ENCODE assay signal across 8 mouse cellular contexts in the genomic region with DNA sequence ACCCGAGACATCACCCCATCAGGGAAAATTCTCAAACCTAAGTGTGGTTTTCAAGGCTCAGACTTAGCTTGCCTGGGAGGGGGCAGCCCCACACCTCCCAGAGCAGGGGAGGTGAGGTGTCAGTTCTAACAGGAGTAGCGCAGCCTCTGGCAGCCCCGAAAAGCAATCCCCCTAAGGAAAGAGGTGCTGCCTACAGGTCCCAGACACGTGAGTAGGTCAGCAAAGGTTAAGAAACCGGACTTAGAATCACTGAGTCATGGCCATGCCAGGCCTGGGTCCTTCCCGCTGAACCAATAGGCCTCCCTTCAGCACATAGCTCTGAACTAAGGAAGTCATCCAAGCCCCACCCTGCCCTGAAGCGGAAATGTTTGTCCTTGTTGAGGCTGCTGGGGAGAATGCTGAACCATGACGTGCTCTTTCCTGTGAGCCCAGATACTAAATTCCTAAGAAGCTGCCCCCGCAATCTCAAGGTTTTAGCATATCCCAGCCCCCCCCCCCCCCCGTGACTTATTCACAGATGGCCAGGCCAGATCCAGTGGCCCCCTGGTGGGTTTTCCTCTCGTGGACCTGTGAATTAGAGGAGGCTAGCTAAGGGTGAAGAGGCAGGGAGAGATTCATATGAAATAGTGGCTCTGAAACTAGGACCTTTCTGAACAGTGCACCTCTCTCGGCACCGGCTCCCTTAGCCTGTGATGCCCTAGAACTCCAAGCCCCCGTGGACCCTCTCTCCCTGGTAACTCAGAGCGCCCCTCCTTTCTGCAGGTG. TPM values are rescaled to one million over a fixed set of nuclear protein-coding genes. Genes with fewer than 3 reads are reported as not detected.
A peak's percentile ranks its signal among the peaks of the same experiment; 100 is the strongest.
DNase-seq lines count a peak whose midpoint lies in the region; ATAC-seq and TF ChIP-seq lines count a peak whose summit lies in the region.

No protein-coding gene starts in this region.

- H3K4me3 ChIP-seq in bone marrow, adult 2 months (replicated peaks; ENCODE audit: control insufficient read depth, low read depth, low read length) = no peak overlapping the region
- H3K4me3 ChIP-seq in intestine, embryonic 14.5 days (ENCODE audit: low read depth, low read length) = no peak overlapping the region
- H3K4me3 ChIP-seq in liver, embryonic 15.5 days (replicated peaks) = no peak overlapping the region

- TF ChIP-seq CTCF in bone marrow, adult 2 months (IDR thresholded peaks at IDR 0.05; ENCODE audit: control insufficient read depth, insufficient read depth, low read length) = no peak

- ATAC-seq in intestine, embryonic 14.5 days (replicated peaks; ENCODE audit: low FRiP score, low TSS enrichment, low read depth) = peak; percentile 61
- peak; percentile 25; the same call in 1 of the 2 replicates for ATAC-seq in liver, embryonic 15.5 days (ENCODE audit: insufficient read depth)

- 0 out of 2 replicates have a peak, but pooled peaks cover 4% of the 10 kb centered on the region for H3K36me3 ChIP-seq in intestine, embryonic 14.5 days (ENCODE audit: control insufficient read depth, insufficient read depth, low read length)
- H3K36me3 ChIP-seq in liver, embryonic 15.5 days (replicated peaks) = peaks cover 15% of the 10 kb centered on the region; the same call in 1 of the 2 replicates

- H3K4me2 ChIP-seq in intestine, embryonic 14.5 days (ENCODE audit: low read length) = no peak overlapping the region; the same call in 1 of the 2 replicates
- peak overlapping the region; percentile 1; the same call in 1 of the 2 replicates for H3K4me2 ChIP-seq in liver, embryonic 15.5 days

- WGBS in bone marrow, adult 2 months = 26% methylated on average over 15 of the region's 15 CpGs
- WGBS in intestine, embryonic 14.5 days = 45% methylated on average over 15 of the region's 15 CpGs
- 35% methylated on average over 15 of the region's 15 CpGs for whole genome bisulfite sequencing in liver, embryonic 15.5 days (ENCODE audit: insufficient replicate concordance)

- H3K4me1 ChIP-seq in bone marrow, adult 2 months (ENCODE audit: control insufficient read depth, insufficient read depth, low read length) = peaks cover 16% of the 10 kb centered on the region
- peaks cover 29% of the 10 kb centered on the region for H3K4me1 ChIP-seq in intestine, embryonic 14.5 days (replicated peaks; ENCODE audit: control insufficient read depth, insufficient read depth, low read length)
- peaks cover 46% of the 10 kb centered on the region for H3K4me1 ChIP-seq in liver, embryonic 15.5 days (replicated peaks)

- TF ChIP-seq POLR2A in bone marrow, adult 2 months (IDR thresholded peaks at IDR 0.05; ENCODE audit: borderline replicate concordance, control insufficient read depth, low read depth, low read length) = no peak

- no peaks in the 10 kb centered on the region for H3K9me3 ChIP-seq in intestine, embryonic 14.5 days (ENCODE audit: control insufficient read depth, low read length)
- H3K9me3 ChIP-seq in liver, embryonic 15.5 days (replicated peaks) = no peaks in the 10 kb centered on the region

- H3K27me3 ChIP-seq in intestine, embryonic 14.5 days (replicated peaks; ENCODE audit: control insufficient read depth, insufficient read depth, low read length) = no peaks in the 10 kb centered on the region
- H3K27me3 ChIP-seq in liver, embryonic 15.5 days = peaks cover 3% of the 10 kb centered on the region

- peak; percentile 39 for DNase-seq in right cerebral cortex, adult 18-20 months
- no peak for DNase-seq in right cerebral cortex, postnatal 36 days (ENCODE audit: low spot score in 2 of 2)
- DNase-seq in gastrocnemius, postnatal 36 days = peak; percentile 68 to 80
- peak; percentile 65 for DNase-seq in intestine, embryonic 14.5 days (ENCODE audit: low spot score)
- DNase-seq in neural tube, embryonic 10.5 days (ENCODE audit: extremely low spot score, low spot score) = peak; percentile 44
- DNase-seq in urinary bladder, postnatal 4 days (ENCODE audit: low spot score in 2 of 2) = peak; percentile 76

- intact Hi-C loops in gastrocnemius, postnatal 36 days (cut with DNase I) = no loop called here

- no peak overlapping the region for H3K9ac ChIP-seq in intestine, embryonic 14.5 days (ENCODE audit: low read length)
- no peak overlapping the region for H3K9ac ChIP-seq in liver, embryonic 15.5 days

- H3K27ac ChIP-seq in bone marrow, adult 2 months (ENCODE audit: control insufficient read depth, insufficient read depth, low read depth, low read length, poor library complexity) = peak overlapping the region; percentile 91
- peak overlapping the region; percentile 78 for H3K27ac ChIP-seq in intestine, embryonic 14.5 days (ENCODE audit: low read depth)
- peak overlapping the region; percentile 78 for H3K27ac ChIP-seq in liver, embryonic 15.5 days (replicated peaks)

RNA-seq across cellular contexts. Expression of gene Tctex1d4, which starts 0.5 kb away (rescaled TPM):
- polyA plus RNA-seq in bone marrow, adult 2 months (2011; ENCODE audit: insufficient read depth, insufficient read length, low replicate concordance, missing spikeins) = not detected in 2 replicates
- not detected for total RNA-seq in gastrocnemius, postnatal 36 days (2021)
- not detected in 2 replicates for polyA plus RNA-seq in intestine, embryonic 14.5 days (2014; fragmentation: Nextera tagmentation; extraction: Ambion mirVana)
- 0.12 TPM in 1 of 2 replicates, not detected in the other for polyA plus RNA-seq in liver, embryonic 15.5 days (2015; fragmentation: Nextera tagmentation; extraction: Ambion mirVana)

RNA-seq across cellular contexts. Expression of gene Btbd19, which starts 0.6 kb away (rescaled TPM):
- polyA plus RNA-seq in bone marrow, adult 2 months (2011; ENCODE audit: insufficient read depth, insufficient read length, low replicate concordance, missing spikeins) = 2.9 and 7.0 TPM in 2 replicates
- total RNA-seq in gastrocnemius, postnatal 36 days (2021) = 1 to 10 TPM; 2.0 to 2.4 TPM
- polyA plus RNA-seq in intestine, embryonic 14.5 days (2014; fragmentation: Nextera tagmentation; extraction: Ambion mirVana) = 6.6 and 7.2 TPM in 2 replicates
- 2.9 and 3.2 TPM in 2 replicates for polyA plus RNA-seq in liver, embryonic 15.5 days (2015; fragmentation: Nextera tagmentation; extraction: Ambion mirVana)

RNA-seq across cellular contexts. Expression of gene Plk3, which starts 7.7 kb away (rescaled TPM):
- 3.1 and 7.8 TPM in 2 replicates for polyA plus RNA-seq in bone marrow, adult 2 months (2011; ENCODE audit: insufficient read depth, insufficient read length, low replicate concordance, missing spikeins)
- total RNA-seq in gastrocnemius, postnatal 36 days (2021) = 1 to 10 TPM in 1 of 2 experiments, under 1 TPM in 1; 0.86 to 1.5 TPM
- polyA plus RNA-seq in intestine, embryonic 14.5 days (2014; fragmentation: Nextera tagmentation; extraction: Ambion mirVana) = 3.1 and 3.7 TPM in 2 replicates
- polyA plus RNA-seq in liver, embryonic 15.5 days (2015; fragmentation: Nextera tagmentation; extraction: Ambion mirVana) = 2.5 and 3.2 TPM in 2 replicates

RNA-seq across cellular contexts. Expression of gene Rps8, which starts 30.0 kb away (rescaled TPM):
- 2,334 and 3,425 TPM in 2 replicates for polyA plus RNA-seq in bone marrow, adult 2 months (2011; ENCODE audit: insufficient read depth, insufficient read length, low replicate concordance, missing spikeins)
- total RNA-seq in gastrocnemius, postnatal 36 days (2021) = 100 to 1,000 TPM; 497 to 579 TPM
- 1,373 and 1,522 TPM in 2 replicates for polyA plus RNA-seq in intestine, embryonic 14.5 days (2014; fragmentation: Nextera tagmentation; extraction: Ambion mirVana)
- polyA plus RNA-seq in liver, embryonic 15.5 days (2015; fragmentation: Nextera tagmentation; extraction: Ambion mirVana) = 536 and 611 TPM in 2 replicates

RNA-seq across cellular contexts. Expression of gene Ptch2, which starts 30.2 kb away (rescaled TPM):
- polyA plus RNA-seq in bone marrow, adult 2 months (2011; ENCODE audit: insufficient read depth, insufficient read length, low replicate concordance, missing spikeins) = 1.5 and 2.8 TPM in 2 replicates
- total RNA-seq in gastrocnemius, postnatal 36 days (2021) = 1 to 10 TPM in 1 of 2 experiments, under 1 TPM in 1; 0.61 to 1.5 TPM
- polyA plus RNA-seq in intestine, embryonic 14.5 days (2014; fragmentation: Nextera tagmentation; extraction: Ambion mirVana) = 8.2 and 8.4 TPM in 2 replicates
- polyA plus RNA-seq in liver, embryonic 15.5 days (2015; fragmentation: Nextera tagmentation; extraction: Ambion mirVana) = 0.56 and 0.66 TPM in 2 replicates

Comparison
In these comparisons a context has a peak if more than half of its experiments do, and no peak if none do; other contexts are left out.
1. DNase-seq: peak in right cerebral cortex, adult 18-20 months (single experiment), gastrocnemius, postnatal 36 days (2 of 2), intestine, embryonic 14.5 days (single experiment), neural tube, embryonic 10.5 days (single experiment) and urinary bladder, postnatal 4 days (2 of 2); none in right cerebral cortex, postnatal 36 days (0 of 2).
2. Peak in every context shown above with its lines, with median percentiles within 50 percentile points of each other: H3K27ac ChIP-seq.